Mouse (Mus musculus): ENCODE data around the gene Gm28434.

Gene Gm28434

DNA sequence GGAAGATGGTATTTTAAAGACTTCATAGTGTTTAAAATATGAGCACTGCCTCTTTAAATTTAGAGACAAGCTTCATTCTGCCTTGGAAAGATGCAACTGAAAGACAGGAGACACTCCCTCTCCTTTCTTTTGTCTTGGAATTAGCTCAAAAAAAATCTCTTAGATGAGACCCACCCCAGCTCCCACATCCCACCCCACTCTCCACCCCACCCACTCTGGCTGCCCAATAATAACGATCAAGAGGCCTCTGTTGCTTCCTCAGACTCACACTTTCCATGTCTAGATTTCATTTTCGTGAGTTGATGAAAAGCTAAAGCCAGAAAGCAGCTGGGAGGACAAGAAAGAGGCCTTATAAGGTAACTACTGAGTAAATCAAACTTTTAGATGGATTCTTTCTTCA, at the start of gene Gm28434, which contains the start of gene 2310003L06Rik:
Gene Gm28434 (plus strand): TSS at position 317 of the 400 bp plus-strand sequence.
Gene 2310003L06Rik (plus strand): TSS at position 259 of the 400 bp plus-strand sequence.
- 49% methylated on average over 2 of the region's 2 CpGs for WGBS

DNA sequence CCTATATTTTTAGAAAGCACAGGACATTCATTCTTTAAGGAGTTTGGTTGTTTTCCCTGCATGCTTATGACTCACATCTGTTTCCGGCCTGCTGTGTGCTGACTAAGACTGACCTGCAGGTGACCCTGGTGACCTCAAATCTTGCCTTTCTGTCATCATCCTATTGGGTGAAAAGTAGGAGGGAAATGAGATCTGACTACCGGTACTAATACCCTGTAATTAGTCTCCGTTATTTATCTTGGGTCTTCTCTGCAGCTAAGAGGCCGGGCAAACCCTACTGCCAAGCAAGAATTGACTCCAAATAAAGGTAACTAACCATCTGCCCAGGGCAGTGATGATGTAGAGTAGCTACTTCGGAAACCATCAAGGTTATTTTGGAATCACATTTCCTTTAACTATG, 43.9 kb upstream of the Gm28434 start, which contains the start of gene Csn3:
Gene Csn3 (plus strand): TSS at position 208 of the 400 bp plus-strand sequence.
- 48% methylated on average over 5 of the region's 5 CpGs for WGBS

DNA sequence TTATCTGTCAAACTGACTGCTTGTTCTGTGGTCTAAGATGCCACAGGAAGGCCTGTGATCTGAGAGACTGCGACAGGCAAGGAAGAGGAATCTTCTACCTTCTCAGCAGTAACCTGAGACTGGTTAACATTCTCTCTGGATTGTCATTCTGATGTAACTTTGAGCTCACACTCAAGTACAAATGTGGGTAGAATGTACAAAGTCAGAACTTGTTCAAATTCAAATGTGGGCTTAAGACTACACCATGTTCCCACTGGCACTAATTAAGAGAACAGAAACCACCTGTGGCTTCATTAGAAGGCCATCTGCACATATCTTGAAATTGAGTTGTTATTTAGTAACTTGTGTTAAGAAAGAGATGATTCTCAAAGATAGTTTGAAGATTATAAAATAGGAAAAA, 37.7 kb upstream of the Gm28434 start:
- WGBS, result 72% methylated on average over 1 of the region's 1 CpGs

DNA sequence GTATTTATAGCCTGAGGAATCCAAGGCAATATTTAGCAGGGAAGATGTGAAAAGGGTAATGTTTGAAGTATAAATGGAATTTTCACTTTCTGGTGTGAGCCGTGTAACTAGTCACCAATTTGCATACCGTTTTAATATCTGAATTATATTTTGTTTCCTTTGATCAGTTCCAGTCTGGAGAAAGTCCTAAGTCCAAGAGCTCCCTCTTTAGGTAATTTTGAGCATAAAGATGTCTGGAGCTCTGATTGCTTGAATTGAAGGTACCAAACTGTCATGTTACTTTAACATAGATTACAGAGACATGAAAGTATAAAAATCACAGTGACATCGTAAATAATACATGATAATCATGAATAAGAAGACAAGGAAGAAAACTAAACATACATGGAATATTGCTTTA, 28.6 kb upstream of the Gm28434 start:
- WGBS, result 28% methylated on average over 3 of the region's 3 CpGs

DNA sequence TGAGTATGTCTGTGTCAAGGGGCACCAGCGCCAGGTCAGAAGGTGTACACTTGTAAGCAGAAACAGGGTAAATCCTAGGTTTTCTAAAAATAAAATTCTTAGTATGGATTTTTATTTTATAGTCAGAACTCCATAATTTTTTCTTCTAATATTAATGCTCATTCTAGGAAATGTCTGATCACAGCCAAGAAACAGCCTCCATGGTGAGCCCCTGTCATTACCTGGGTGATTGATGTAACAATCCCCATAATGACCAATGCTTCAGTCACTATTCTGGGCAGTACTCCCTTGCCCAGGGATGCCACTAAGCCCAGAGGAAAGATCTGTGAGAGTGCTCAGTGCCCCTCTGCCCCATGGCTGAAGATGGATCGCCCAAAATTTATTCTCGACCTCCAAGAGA, 9.8 kb downstream of the Gm28434 start, which contains the start of gene Cabs1:
Gene Cabs1 (plus strand): TSS at position 301 of the 400 bp plus-strand sequence.
- 84% methylated on average over 3 of the region's 3 CpGs for WGBS

DNA sequence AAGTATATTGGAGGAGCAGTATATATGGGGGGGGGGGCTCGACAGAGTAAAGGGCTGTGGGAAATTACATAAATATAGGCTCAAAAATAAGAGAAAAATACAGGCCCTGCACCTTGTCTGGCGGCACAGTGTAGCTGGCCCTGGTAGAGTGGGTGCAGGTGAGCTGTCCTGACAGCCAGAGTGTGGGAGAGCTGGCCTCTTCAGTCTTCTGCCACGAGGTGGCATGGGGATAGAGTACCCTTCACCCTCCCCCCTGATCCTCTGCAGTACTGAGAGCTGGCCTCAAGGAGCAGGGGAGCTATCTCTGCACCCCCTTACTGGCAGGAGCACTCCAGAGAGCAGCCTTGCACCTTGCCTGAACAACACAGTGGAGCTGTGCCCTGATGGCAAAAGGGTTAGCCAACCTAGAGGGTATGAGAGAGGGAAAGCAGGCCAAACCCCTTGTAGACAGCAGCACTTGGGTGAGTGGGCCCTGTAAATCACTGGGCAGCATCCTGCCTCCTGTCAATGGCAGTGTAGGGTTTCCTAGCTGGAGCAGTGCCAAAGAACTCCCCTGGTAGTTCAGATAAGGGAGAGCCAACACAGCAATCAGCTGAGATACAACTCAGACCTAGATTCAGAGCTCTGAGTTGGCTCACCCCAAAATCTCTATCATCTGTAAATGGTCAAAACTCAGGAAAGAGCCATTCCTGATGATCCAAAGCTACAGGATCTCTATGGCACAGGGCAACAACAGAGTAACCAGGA, 13.3 kb downstream of the Gm28434 start:
- WGBS, result 62% methylated on average over 3 of the region's 3 CpGs

DNA sequence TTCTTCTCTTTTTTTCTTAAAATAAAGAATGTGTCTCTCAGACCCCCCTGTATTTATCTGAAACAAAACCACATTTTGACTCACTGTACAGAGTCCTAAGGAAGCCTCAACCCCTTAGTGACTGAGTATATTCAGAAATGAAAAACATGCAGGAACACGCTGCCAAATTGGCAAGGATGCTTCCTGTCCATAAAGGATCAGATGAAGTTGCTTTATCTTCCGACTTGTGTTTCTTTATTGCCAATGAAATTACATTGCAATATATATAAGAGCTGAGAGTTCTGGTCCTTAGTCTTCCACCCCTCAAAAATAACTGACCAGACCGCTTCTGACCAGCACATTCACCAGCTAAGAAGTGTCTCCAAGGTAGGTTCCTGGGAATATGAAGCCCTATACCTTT, 32.9 kb downstream of the Gm28434 start, which contains the start of gene Smr3a:
Gene Smr3a (plus strand): TSS at position 301 of the 400 bp plus-strand sequence.
- 86% methylated on average over 3 of the region's 3 CpGs for WGBS

Measured in cerebral cortex, adult 2 months (tissue).